Mouse (Mus musculus) kidney, postnatal 10 days (tissue): ENCODE data around the gene Vps51.
A peak's percentile ranks its signal among the peaks of the same experiment; 100 is the strongest.

ENCODE experiments used
- DNase-seq: peaks from one replicate; pipeline ENCODE4 v3.0.0; 2021; ENCODE audit warnings: mixed read lengths

Gene Vps51

DNA sequence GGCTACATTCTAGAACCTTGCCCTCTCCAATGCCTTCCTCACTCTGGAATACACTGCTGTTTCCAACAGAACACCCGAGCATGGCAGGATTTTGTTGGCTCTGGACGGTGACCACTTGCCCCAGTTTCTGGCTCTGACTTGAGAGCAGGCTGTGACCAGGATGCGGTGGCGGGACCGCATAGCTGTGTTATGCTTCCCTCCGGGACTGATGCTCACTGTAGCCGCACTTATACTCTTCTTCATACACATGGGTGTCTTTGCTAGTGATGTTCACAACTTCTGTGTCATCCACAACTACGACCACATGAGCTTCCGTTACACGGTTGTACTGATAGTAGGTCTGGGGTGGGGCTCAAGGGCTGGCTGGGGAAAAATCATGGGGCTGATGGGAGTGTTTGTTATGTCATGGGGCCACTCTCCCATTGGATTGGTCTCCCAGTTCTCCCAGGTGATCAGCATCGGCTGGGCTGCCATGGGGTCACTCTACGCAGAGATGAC is 3.0 kb upstream of the Vps51 start, which contains the start of gene Tmem262:
Tmem262 (plus strand) TSS at position 51 of the 498 bp plus-strand sequence.
- no peak for DNase-seq

- no peak for DNase-seq
Observed at GRCm38 (mm10) chr19:6073889-6074288, 3.1 kb downstream of the Vps51 start.

GRCm38 (mm10) chr19:6071261-6071660 is 5.8 kb downstream of the Vps51 start:
- peak; percentile 18 for DNase-seq

DNA sequence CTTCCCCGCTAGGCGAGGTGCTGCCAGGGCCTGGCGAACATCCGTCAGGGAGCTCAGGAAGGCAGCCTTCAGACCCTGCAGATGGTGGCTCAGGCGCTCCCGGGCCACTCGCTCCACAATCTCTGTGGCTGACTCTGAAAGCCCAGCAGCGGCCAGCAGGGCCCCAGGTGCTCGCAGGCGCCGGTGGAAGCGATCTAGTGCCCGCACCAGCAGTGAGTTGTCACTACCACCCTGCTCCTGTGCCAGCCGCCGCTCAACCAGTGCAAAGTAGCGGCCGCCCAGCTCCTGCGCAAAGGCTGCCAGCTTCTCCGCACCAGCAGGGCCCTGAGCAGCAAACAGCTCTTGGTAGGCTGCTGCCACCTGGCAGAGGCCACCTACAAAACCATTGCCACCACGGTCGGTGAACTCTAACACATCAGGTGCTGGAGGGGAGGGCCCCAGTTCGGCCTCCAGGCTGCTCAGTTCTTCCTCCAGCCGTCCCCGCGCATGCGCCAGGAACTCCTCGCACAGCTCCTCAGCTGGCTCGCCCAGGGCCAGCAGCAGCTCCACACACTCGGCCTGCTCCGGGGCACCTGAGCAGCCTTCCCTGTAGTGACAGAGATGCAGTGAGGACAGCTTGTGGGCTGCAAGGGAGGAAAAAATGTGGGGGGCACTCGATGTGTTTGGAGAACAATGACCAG is 6.3 kb downstream of the Vps51 start:
- peak; percentile 10 for DNase-seq

GRCm38 (mm10) chr19:6069851-6070250 is 7.2 kb downstream of the Vps51 start:
- DNase-seq: no peak

- no peak for DNase-seq
Observed at GRCm38 (mm10) chr19:6068951-6069350, 8.1 kb downstream of the Vps51 start.

GRCm38 (mm10) chr19:6067724-6068415 is 9.2 kb downstream of the Vps51 start, which contains the start of gene Tm7sf2:
Gene Tm7sf2 (minus strand): TSS chr19:6068373.
- peak; percentile 95 for DNase-seq

- peak; percentile 89 for DNase-seq
Observed at GRCm38 (mm10) chr19:6067011-6067723, 9.9 kb downstream of the Vps51 start.

GRCm38 (mm10) chr19:6066571-6066970 is 10.5 kb downstream of the Vps51 start:
- no peak for DNase-seq

GRCm38 (mm10) chr19:6063081-6063480 is 13.9 kb downstream of the Vps51 start:
- no peak for DNase-seq

- no peak for DNase-seq
Observed at GRCm38 (mm10) chr19:6062418-6062817, 14.6 kb downstream of the Vps51 start.

DNA sequence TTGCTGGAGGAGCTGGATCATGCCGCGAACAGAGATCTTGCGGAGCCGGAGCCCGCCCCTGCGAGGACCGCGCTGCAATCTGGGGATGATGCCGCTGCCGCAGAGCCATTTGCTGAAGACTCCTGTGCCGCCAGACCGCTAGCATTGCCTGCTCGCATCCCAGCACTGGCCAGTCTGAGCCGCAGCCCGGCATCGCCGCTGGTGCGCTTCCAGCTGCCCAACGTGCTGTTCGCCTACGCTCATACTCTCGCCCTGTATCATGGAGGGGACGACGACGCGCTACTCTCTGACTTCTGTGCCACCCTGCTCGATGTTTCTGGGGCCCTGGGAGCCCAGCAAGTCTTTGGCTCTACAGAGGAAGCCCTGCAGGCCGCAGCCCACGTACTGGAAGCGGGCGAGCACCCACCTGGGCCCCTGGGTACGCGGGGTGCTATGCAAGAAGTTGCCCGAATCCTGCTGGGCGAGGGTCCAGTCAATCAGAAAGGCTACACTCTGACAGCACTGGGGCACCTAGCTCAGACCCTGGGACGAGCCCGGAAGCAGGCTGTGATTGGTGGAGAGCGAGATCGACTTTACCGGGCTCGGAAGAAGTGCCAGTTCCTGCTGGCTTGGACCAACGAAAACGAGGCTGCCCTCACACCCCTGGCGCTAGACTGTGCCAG is 15.3 kb downstream of the Vps51 start:
- DNase-seq: peak; percentile 73

GRCm38 (mm10) chr19:6061021-6061533 is 16.0 kb downstream of the Vps51 start, which contains the start of gene Znhit2:
Gene Znhit2 (plus strand): TSS chr19:6061192.
- DNase-seq: peak; percentile 96

DNA sequence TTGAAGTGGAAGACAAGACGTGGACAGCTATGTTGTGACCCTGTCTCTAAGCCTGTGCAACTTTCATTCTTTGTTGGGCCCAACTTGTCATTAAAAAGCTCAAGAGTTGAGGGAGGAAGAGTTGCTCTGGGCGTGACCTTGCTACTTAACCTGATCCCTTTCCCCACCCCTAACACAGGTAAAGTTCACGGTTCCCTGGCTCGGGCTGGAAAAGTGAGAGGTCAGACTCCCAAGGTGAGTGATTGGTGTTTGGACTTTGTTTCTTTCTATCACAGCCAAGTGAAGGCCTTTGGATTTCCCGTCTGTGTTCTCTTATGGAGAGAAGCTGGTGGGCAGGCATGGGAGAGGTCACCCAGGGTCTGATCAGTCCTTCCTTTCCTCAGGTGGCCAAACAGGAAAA is 18.1 kb downstream of the Vps51 start:
- no peak for DNase-seq

- no peak for DNase-seq
Observed at GRCm38 (mm10) chr19:6058513-6058912, 18.5 kb downstream of the Vps51 start.

- DNase-seq: peak; percentile 100
Observed at GRCm38 (mm10) chr19:6057313-6058096, 19.5 kb downstream of the Vps51 start, which contains the start of the genes Mrpl49 and Fau. Gene Mrpl49 (minus strand): TSS chr19:6057785. Gene Fau (plus strand): TSS chr19:6057844.

- DNase-seq: no peak
Observed at GRCm38 (mm10) chr19:6056696-6057095, 20.3 kb downstream of the Vps51 start.

DNA sequence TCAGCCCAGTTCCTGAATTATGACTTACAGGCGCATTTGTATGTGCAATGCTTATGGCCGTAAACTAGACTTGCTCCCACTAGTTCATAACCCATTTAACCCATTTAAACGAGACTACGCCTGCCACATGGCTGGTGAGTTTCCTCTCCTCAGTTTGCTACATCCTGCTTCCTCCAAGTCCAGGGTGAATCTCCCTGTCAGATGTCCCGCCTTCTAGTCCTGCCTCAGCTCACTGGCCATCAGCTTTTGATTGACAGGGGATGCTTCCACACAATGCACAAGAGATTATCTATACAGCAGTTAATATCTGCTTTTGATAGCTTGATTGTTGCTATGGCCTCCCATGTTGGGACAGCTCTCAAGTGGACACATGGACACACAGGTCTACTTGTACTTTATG is 22.7 kb downstream of the Vps51 start:
- DNase-seq: no peak

- DNase-seq: no peak
Observed at GRCm38 (mm10) chr19:6052516-6052915, 24.5 kb downstream of the Vps51 start.

GRCm38 (mm10) chr19:6048681-6049410 is 28.2 kb downstream of the Vps51 start:
- DNase-seq: no peak

DNA sequence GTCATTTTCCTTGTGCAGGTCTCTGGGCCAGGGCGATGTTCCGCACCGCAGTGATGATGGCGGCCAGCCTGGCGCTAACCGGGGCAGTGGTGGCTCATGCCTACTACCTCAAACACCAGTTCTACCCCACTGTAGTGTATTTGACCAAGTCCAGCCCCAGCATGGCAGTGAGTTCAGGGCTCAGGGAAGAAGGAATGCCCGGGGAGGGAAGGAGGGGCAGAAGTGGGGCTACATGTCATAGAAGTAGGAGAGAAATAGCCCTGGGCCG is 29.2 kb downstream of the Vps51 start:
- DNase-seq: no peak
